Mouse (Mus musculus) lung, adult 18-20 months (tissue): Measurements from ENCODE around the gene Bcr.
A peak's percentile ranks its signal among the peaks of the same experiment; 100 is the strongest.

Source experiments
- DNase-seq, 2 experiments: peaks; one replicate each; pipeline ENCODE4 v3.0.0; 2022; ENCODE audit warnings: mixed read lengths in 2 of 2

The Bcr gene

GRCm38 (mm10) chr10:75098446-75099183 is 38.2 kb downstream of the Bcr start:
- DNase-seq: peak; percentile 44 to 50

GRCm38 (mm10) chr10:75100298-75100697 is 39.9 kb downstream of the Bcr start:
- DNase-seq: no peak

- no peak for DNase-seq
Measured at GRCm38 (mm10) chr10:75103502-75103901, 43.1 kb downstream of the Bcr start.

- DNase-seq: peak; percentile 52 to 58
Measured at GRCm38 (mm10) chr10:75104191-75105098, 44.1 kb downstream of the Bcr start.

GRCm38 (mm10) chr10:75105099-75105461 is 44.7 kb downstream of the Bcr start:
- DNase-seq: peak; percentile 80 to 87

GRCm38 (mm10) chr10:75105687-75106086 is 45.3 kb downstream of the Bcr start:
- no peak for DNase-seq

- DNase-seq: no peak
Measured at GRCm38 (mm10) chr10:75106940-75107381, 46.6 kb downstream of the Bcr start.

- no peak for DNase-seq
Measured at GRCm38 (mm10) chr10:75108092-75108491, 47.7 kb downstream of the Bcr start.

GRCm38 (mm10) chr10:75111446-75112201 is 51.2 kb downstream of the Bcr start:
- DNase-seq: no peak

GRCm38 (mm10) chr10:75112405-75112804 is 52.0 kb downstream of the Bcr start:
- DNase-seq: no peak

- DNase-seq: peak; percentile 24 to 61
Measured at GRCm38 (mm10) chr10:75113620-75114019, 53.2 kb downstream of the Bcr start.

GRCm38 (mm10) chr10:75115240-75115639 is 54.8 kb downstream of the Bcr start:
- no peak for DNase-seq

GRCm38 (mm10) chr10:75116842-75117457 is 56.6 kb downstream of the Bcr start:
- DNase-seq: peak; percentile 39 to 46

- peak; percentile 67 to 73 for DNase-seq
Measured at GRCm38 (mm10) chr10:75118444-75118843, 58.1 kb downstream of the Bcr start.

GRCm38 (mm10) chr10:75119396-75119795 is 59.0 kb downstream of the Bcr start:
- DNase-seq: peak; percentile 81 to 85

GRCm38 (mm10) chr10:75120176-75120575 is 59.8 kb downstream of the Bcr start:
- no peak for DNase-seq

- peak; percentile 63 to 74 for DNase-seq
Measured at GRCm38 (mm10) chr10:75121028-75121427, 60.6 kb downstream of the Bcr start.

GRCm38 (mm10) chr10:75125577-75125976 is 65.2 kb downstream of the Bcr start:
- no peak for DNase-seq

GRCm38 (mm10) chr10:75129283-75129710 is 68.9 kb downstream of the Bcr start:
- peak; percentile 96 to 98 for DNase-seq

- DNase-seq: no peak
Measured at GRCm38 (mm10) chr10:75130372-75131046, 70.1 kb downstream of the Bcr start.

GRCm38 (mm10) chr10:75131625-75132024 is 71.2 kb downstream of the Bcr start:
- DNase-seq: no peak
